Mouse (Mus musculus) cerebellum, postnatal 10 days (tissue): Measurements from ENCODE around the gene Slc10a7.
"Not testable (repeated sequence)": the region's sequence is repeated elsewhere in the genome, so short reads cannot be mapped to it uniquely, and the experiment has no call there.

Experiments
- DNase-seq, 2 experiments: peaks; one replicate each; pipeline ENCODE4 v3.0.0; 2021; ENCODE audit warnings: mixed read lengths in 2 of 2

The Slc10a7 gene

DNA sequence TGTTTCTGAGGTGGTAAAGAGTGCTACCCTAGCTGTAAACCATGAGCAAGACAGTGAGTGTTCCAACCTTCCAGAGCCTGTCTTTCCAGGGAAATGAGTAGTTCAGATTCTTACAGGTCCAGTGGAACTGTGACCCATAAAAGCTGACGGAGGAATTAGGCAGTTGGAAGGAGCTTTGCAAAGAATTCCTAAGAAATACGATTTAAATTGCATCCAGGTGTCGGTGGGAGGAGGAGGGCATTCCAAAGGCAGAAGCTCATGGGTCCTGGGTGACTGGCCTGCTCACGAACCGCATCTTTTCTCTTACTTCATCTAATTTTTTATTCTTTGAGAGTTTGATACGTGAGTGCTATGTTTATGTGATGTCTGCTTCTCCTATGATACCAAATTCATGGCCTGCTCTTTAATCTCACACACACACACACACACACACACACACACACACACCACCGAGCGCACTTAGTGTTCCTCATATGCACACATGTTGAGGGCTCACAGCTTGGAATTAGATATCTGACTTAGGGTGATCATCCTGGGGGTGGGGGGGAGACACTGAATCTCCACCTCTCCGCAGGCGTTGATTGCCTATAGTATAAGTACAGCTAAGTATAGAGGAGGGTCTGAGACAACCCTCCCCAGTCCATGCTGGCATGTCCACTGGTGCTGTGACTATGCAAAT is 169.5 kb downstream of the Slc10a7 start:
- no peak for DNase-seq

- peak; percentile 73 to 78 for DNase-seq
Measured at GRCm38 (mm10) chr8:78690795-78691194, 181.6 kb downstream of the Slc10a7 start.

DNA sequence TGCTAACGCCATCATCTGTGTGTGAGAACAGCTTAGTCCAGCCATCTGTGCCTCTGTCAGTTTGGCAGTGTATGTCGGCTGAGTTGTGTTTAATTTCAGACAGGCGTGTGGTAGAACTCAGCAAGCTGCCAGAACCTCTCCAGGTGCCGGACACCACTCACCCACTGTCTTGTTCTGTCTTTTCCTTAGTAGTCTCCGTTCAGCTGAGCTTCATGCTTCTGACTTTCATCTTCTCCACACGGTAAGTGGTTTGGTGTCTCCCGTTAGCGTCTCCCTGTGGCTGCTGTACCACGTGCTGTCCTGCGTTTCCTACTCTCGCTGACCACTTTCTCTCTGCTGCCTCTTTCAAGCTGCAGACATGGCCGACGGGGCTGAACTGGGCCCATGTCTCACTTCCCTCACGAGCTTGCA is 189.2 kb downstream of the Slc10a7 start:
- peak; percentile 18 to 25 for DNase-seq

- DNase-seq, result no peak
Measured at GRCm38 (mm10) chr8:78703068-78703820, 194.1 kb downstream of the Slc10a7 start.

DNA sequence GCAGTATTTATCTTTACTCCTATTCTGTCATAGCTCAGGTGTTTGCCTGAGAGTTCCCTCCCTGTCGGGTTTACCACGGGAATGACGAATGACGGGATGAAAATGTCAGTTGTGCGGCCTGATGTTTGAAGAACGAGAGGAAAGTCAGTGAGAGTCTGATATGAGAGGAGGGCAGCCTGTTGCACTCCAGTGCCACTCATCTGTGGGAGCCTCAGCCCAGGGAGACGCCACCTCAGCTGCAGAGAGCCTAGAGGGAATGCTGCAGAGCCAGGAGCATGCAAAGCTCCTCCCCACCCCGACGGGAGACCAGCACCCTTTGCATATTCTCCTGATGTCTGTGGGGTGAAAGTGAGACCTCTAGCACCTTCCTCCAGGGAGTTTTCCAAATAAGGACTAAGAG is 196.8 kb downstream of the Slc10a7 start:
- DNase-seq, result no peak

GRCm38 (mm10) chr8:78709948-78710644 is 200.9 kb downstream of the Slc10a7 start:
- DNase-seq, result no peak

GRCm38 (mm10) chr8:78710961-78711360 is 201.8 kb downstream of the Slc10a7 start:
- no peak for DNase-seq

- no peak for DNase-seq
Measured at GRCm38 (mm10) chr8:78714880-78715279, 205.7 kb downstream of the Slc10a7 start.

DNA sequence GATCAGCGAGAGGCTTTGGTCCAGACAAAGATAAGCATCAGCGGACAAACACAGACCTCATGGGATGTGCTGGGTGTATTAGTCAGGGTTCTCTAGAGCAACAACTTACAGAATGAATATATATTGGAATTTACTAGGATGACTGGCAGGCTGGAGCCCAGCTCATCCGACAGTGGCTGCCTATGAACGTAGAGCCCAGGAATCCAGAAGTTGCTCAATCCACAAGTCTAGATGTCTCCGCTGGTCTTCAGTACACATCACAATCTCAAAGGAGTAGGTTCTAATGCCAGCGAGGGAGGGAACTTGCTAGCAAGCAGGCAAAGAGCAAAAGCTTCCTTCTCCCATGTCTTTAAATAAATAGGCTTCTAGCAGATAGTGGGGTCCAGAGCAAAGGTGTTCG is 207.4 kb downstream of the Slc10a7 start:
- no peak for DNase-seq

DNA sequence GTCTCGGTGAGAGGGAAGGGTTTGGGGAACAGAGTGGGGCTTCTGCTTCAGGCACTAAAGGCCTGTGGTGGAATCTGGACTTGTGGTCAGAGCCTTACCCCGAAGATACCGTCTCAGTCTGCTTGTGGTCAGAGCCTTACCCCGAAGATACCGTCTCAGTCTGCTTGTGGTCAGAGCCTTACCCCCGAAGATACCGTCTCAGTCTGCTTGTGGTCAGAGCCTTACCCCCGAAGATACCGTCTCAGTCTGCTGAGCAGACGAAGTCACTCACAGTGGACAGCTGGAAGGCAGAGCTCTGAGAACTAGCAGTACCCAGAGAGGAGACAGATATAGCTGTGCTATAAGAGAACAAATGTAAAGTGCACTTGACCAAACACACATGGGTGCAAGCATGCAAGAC is 208.0 kb downstream of the Slc10a7 start:
- not testable (repeated sequence) for DNase-seq

- no peak for DNase-seq
Measured at GRCm38 (mm10) chr8:78719279-78720040, 210.3 kb downstream of the Slc10a7 start.

GRCm38 (mm10) chr8:78720041-78720414 is 210.9 kb downstream of the Slc10a7 start:
- no peak for DNase-seq

DNA sequence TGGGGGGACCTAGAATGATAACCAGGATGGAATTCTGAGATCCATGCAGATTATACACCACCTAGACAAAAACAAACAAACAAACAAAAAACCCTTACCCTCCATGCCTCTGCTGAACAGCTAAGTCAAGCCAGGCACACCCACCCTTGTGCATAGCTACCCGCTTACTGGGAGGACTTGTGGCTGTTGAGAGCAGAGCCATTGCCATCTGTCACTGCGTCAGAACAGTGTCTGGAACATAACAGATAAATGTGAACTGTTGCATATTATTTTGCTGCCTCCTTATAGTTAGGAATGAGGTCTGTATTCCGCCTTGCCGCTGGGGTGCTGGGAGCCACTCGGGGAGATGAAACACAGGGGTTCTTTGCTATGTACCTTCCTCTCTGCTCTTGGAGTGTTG is 212.4 kb downstream of the Slc10a7 start:
- no peak for DNase-seq

- no peak for DNase-seq
Measured at GRCm38 (mm10) chr8:78722201-78722600, 213.1 kb downstream of the Slc10a7 start.

DNA sequence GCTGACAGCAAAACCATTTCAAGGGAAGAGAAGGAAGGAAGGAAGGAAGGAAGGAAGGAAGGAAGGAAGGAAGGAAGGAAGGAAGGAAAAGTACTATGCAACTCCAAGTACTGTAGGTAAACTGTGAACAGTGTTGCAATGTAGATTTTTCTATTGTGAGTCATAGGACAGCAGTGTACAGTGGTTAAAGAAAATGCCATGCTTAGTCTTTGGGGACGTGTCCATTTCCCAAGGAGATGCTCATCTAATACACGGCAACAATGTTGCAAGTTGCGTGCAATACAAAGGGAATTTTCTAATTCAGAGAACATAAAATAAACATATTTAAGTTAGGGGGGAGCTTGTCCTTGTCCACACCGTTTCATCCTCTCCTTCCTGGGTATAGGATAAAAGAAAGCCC is 215.7 kb downstream of the Slc10a7 start:
- DNase-seq, result no peak

- DNase-seq, result no peak
Measured at GRCm38 (mm10) chr8:78728240-78728639, 219.1 kb downstream of the Slc10a7 start.

DNA sequence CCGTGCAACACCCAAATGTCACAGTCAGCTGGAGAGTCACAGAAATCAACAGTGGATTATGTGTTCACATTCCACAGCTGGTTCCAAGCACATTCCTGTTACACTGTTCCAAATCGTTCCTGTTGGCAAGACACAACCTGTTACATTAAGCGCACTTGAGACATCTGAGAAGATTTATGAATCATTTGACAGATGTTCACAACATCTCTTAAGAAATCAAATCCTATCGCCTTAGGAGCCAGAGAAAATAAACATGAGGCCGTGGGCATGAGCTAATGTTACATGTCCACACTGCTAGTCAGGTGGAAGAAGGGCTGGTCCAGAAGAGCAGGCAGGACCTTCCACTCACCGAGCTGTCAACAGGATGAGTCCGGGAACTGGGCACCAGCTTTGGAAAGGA is 223.3 kb downstream of the Slc10a7 start:
- DNase-seq, result no peak

DNA sequence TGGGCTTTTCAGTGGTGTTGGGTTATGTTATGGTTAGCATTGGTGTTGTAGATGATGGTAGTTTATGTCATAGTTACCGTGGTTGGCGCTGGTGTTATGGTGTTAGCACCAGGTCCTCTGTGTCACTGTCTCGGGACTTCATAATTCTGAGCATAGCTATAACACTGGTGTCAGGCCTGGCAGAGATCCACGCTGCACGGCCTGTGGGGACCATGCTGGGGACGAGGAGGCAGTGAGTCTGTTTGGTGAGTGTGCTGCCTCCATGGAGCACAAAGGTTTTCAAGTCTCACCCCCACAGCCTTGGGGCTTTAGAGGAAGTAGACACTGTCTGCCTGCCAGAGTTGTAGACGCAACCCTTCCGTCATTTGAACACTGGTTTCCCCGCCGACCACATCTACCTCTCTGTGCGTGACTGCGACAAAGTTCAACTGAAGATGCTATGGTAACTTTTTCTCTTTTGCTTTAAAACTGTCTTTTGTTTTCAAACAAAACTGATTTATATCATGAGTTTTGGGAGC is 223.9 kb downstream of the Slc10a7 start:
- DNase-seq, result peak in 1 of 2 experiments; percentile 17

- no peak for DNase-seq
Measured at GRCm38 (mm10) chr8:78734721-78735517, 225.8 kb downstream of the Slc10a7 start.

DNA sequence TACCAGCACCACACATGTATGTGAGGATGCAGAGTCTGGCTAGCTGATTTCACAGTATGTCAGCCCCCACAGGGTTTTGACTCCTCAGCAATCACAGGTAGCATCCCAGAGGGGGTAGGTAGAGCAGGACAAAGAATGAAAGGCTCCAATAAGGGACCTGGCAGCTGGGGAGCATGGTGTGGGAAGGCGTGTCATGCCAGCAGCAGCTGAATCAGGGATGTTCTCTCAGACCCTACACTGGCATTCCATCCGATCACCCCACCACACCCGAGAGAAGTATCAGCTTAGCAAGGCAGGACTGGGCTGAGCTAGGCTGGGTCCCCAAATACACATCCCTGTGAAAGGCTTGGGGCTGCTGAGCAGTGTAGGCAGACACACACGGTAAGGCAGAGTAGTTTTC is 229.2 kb downstream of the Slc10a7 start:
- DNase-seq, result no peak

DNA sequence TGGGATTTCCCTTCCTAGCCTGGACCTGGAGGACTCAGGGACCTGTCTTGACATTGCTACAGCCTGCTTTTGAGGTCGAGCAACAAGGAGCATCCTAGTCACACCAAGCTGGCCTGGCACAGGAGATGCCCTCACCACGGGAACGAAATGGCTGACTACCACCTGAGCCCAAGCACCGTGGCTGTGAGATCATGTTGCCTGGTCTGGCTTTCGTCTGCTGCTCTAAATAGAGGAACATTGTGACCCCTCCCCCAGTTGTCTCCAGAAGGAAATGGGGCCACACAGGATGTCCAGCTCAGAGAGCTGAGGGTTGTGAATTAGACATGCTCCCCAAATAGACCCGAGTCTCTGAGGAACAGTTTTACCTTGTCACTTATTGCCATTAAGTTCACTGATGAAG is 231.8 kb downstream of the Slc10a7 start:
- DNase-seq, result peak; percentile 22 to 23

DNA sequence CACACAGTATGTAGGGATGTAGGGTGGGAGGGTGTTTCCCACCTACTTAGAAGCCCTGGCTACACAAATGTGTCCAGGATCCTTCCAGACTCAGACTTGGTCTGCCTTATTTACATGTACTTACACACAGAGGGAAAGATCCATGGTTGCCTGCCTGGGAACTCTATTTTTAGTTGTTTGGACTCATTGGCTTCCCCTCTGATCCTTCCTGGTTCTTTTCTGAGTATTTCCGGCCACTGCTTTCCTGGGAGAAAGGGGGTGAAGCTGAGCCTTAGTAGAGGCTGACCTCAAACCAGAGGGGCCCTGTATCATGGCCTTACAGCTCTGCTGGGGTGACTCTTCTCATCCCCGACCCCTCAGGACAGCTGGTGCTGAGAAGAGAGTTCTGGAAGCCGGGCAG is 232.3 kb downstream of the Slc10a7 start:
- no peak for DNase-seq
